Mouse (Mus musculus) adrenal gland, adult 18-20 months (tissue): ENCODE results near the gene Cpsf7. TPM values are rescaled to one million over a fixed set of nuclear protein-coding genes. Genes with fewer than 3 reads are reported as not detected.

ENCODE experiments used
- DNase-seq, 2 experiments: peaks; one replicate each; pipeline ENCODE4 v3.0.0; 2021 to 2022; ENCODE audit warnings: low spot score in 2 of 2
- long read RNA-seq, 2 experiments: library from polyadenylated mRNA; stranded (forward); transcript quantifications; one replicate each; pipeline ENCODE4 v2.0.0; 2021
- total RNA-seq, 2 experiments: library from RNA; stranded (reverse); gene quantifications; 1 replicate in 1 of 2; 2 replicates in 1 of 2; pipeline ENCODE4 v1.2.3; 2021

Gene Cpsf7
- 10 to 100 TPM; 52.5 to 54.5 TPM for total RNA-seq
- long read RNA-seq, experiment 1, transcript Cpsf7-201 (10 exons, 3,500 nt): major isoform, 10 of 22 reads
- long read RNA-seq, experiment 1, partial matches to known transcripts: 6 of 22 reads
- long read RNA-seq, experiment 1, other reads (novel, unspliced or antisense): 5 of 22 reads
- long read RNA-seq, experiment 2, partial matches to known transcripts: 27 of 28 reads
- long read RNA-seq, experiment 2, other reads (novel, unspliced or antisense): 1 of 28 reads

DNA sequence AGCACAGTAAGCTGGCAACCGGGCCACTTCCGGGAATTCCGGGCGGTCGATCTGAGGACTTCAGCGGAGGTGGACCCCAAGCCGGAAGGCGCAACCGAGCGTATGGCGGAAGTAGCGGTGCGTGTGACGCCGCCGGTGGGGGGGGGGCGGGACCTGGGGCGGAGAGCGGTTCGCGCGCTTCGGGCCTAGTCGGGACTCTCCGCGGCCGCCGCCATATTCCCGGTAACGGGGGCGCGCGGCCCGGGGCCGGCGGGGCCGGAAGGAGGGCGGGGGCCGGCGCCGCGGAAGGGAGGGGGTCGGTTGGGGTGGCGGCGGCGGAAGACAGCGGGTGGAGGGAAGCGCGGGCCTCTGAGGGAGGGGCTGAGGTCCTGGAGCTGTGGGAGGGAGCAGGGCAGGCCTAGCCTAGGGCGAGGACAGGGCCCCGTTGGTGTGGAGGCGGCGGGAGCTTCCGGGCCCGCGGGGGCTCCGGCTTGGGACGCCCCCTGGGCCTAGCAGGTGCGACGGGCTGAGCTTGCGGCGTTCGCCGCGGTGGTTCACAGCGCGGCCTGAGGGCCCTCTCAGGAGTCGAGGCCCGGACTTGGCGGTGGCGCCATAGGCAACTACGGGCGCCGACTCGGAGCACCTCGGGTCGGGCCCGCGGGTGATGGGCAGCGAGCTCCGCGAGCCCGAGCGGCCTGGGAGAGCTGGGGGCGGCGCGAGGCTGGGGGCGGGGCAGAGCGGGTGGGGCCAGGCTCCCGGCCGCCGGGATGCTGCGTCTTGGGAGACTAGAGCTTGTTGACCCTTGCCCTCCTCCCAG is at the start of gene Cpsf7:
Gene Cpsf7 (plus strand): TSS at position 161 of the 796 bp plus-strand sequence.
- DNase-seq: peak; percentile 81 to 82

DNA sequence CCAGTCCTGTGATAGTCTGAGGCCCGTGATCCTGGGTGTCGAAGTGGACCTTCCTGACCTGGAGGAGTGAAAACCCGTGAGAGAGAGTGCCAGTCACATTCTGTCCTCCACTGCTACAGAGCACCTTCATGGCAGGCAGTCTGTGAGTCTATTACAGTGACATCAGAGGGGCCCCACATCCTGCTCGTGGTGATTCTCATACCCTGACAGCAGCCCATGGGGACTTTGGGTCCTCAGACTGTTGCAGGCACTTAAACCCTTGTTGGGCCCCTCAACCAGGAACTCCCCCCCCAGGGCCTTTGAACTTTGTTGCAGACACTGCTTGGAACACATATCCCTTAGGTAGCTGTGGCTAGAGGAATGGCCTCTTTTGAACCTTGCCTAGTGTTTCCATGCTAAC is 45.5 kb upstream of the Cpsf7 start:
- no peak for DNase-seq

GRCm38 (mm10) chr19:10482703-10483102 is 42.4 kb upstream of the Cpsf7 start, which contains the start of gene Ppp1r32:
Ppp1r32 (minus strand) TSS chr19:10482928.
- DNase-seq: no peak

GRCm38 (mm10) chr19:10486264-10486738 is 38.8 kb upstream of the Cpsf7 start:
- DNase-seq: peak in 1 of 2 experiments; percentile 33

DNA sequence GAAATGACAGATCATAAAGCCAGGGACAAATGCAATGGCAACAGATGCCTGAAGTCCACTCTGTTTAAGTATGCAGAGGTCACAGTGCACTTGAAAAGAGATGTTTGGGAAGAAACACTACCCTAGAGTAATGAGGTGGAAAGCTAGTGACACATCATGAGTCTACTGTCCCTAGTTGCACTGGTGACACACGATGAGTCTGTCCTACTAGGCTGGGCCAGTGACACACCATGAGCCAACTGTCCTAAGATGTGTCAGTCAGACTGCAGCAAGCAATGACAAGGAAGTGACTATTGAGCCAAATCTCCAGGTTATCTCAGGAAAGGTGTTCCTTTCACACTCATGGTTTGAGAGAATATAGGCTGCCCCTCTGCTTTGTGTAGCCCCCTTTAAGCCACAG is 29.4 kb upstream of the Cpsf7 start:
- no peak for DNase-seq

DNA sequence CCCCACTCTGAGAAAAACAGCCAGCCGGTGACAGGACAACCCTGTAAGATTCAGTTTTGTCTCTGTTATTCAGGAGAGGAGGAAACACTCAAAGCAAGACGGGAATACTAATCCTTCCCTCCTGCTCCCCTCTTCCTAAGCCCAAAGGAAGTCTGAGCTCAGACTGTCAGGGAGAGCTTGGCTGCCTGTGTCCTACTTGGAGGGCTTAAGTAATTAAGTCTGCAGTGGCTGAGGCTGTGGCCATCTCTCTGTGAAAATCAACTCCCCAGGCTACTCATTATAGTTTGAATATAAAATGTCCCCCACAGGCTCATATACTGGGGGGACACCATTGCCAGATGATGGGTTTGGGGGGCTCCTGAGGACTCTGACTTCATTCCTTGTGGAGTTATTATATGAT is 28.1 kb upstream of the Cpsf7 start:
- DNase-seq: no peak

DNA sequence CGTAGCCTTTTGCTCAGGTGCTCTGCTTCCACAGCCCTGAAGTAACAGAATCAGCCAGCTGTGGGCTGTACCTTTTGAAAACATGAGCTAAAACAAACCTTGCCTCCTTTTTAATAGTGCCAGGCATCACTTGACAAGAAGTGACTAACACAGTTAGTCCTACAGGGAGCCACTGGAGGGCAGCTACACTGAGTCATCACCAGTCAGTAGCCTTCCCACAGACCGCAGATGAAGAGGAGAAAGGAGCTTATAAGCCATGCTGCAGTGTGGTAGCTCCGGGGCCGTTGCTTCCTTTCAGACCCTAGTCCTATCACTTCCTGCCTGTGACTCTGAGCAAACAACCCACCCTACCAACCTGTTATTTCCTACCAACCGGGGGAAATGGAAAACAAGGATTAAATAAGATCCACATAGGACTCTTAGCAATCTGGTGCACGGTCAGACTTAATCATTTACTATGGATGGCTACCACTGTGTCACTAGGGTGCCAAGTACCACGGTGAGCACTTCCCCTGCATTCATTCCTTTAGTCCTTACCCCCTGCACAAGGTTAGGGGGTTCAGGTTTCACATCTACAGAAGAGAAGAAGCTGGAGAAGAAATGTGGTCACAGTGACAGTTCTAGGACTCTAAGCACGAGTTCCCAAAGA is 27.4 kb upstream of the Cpsf7 start:
- no peak for DNase-seq

GRCm38 (mm10) chr19:10500581-10500980 is 24.5 kb upstream of the Cpsf7 start:
- no peak for DNase-seq

DNA sequence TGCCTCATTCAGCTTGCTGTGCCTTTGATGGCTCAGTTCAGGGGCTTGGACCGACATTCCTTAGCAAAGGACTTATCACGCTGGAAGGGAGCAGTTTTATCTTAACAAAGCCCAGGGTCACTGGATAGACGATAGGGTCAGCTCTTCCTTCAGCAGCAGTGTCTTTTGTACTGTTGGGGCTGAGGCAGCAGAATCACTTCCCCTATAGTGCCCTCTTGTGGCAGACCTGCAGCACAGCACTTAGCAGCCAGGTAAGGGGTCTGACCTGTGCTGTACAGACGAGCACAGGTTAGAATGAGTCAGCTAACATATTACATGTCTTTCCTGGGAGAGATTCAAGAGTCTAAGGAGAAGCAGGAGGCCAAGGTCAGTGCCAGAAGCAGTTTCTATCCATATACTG is 22.5 kb upstream of the Cpsf7 start:
- peak in 1 of 2 experiments; percentile 31 for DNase-seq

- no peak for DNase-seq
These were observed 14.2 kb upstream of the Cpsf7 start for GRCm38 (mm10) chr19:10510759-10511330.

DNA sequence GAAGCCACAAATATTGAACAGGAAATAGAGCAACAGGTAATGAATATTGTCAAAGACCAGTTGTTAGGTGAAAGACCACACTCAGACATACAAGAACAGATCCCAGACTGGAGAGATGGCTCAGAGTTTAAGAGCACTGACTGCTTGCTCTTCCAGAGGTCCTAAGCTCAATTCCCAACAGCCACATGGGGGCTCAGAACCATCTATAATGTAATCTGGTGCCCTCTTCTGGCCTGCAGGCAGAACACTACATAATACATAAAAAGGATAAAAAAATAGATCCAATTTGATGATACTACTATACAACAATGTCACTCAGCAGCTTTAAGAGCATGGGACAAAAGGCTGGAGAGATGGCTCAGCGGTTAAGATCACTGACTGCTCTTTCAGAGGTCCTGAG is 4.7 kb upstream of the Cpsf7 start:
- no peak for DNase-seq

DNA sequence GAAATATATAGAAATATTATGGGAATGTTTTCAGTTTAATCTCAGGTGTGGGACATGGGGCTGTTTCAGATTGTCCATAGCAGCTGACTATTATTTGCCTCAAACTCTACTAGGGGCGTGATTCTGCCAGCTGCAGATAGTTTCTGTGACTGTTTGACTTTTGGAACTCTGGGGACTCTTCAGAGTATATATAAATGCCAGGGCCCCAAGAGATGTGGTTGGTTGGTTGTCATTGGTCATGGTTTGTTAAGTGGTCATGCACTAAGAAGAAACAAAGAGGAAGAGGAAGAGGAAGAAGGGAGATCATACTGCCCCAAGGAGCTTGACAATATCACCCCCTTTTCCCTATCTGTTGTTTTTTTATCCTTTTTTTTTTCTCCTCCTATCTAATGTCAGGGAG is 3.1 kb upstream of the Cpsf7 start:
- DNase-seq: no peak

- no peak for DNase-seq
These were observed 1.5 kb upstream of the Cpsf7 start for GRCm38 (mm10) chr19:10523483-10524080.

DNA sequence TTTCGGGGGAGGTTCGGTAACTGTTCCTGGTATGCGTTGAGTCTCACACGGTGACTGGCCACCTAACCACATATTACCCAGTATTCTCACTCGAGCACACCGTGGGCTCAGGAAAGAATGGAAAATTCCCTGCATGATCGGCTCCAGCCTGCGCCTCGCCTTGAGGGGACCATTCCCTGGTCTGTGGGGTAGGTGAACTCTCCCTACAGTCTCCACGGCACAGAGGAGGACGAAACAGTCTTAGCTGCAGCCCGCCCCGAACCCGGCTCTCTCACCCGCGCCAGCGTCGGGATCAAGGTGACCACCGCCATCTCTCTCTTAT is 321 bp upstream of the Cpsf7 start:
- DNase-seq: no peak

- DNase-seq: no peak
These were observed 844 bp downstream of the Cpsf7 start, which contains the start of gene Sdhaf2 for GRCm38 (mm10) chr19:10525910-10526309. Sdhaf2 (minus strand) TSS chr19:10526142.

DNA sequence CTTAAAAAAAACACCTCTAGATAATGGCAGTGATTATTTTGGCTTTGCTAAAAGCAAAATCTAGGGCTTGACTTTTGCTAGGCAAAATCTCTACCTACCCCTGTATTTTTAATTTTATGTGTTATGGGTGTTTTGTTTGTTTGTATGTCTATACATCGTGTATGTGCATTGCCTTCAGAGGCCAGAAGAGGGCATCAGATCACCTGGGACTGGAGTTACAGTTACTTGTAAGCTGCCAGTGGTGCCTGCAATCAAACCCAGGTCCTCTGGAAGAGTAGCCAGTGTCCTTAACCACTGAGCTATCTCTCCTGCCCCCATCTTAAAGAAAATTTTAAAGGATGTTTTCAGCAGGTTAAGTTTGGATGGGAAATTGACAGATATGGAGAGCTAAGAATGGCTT is 5.0 kb downstream of the Cpsf7 start:
- no peak for DNase-seq

- no peak for DNase-seq
These were observed 14.4 kb downstream of the Cpsf7 start for GRCm38 (mm10) chr19:10539454-10539853.

DNA sequence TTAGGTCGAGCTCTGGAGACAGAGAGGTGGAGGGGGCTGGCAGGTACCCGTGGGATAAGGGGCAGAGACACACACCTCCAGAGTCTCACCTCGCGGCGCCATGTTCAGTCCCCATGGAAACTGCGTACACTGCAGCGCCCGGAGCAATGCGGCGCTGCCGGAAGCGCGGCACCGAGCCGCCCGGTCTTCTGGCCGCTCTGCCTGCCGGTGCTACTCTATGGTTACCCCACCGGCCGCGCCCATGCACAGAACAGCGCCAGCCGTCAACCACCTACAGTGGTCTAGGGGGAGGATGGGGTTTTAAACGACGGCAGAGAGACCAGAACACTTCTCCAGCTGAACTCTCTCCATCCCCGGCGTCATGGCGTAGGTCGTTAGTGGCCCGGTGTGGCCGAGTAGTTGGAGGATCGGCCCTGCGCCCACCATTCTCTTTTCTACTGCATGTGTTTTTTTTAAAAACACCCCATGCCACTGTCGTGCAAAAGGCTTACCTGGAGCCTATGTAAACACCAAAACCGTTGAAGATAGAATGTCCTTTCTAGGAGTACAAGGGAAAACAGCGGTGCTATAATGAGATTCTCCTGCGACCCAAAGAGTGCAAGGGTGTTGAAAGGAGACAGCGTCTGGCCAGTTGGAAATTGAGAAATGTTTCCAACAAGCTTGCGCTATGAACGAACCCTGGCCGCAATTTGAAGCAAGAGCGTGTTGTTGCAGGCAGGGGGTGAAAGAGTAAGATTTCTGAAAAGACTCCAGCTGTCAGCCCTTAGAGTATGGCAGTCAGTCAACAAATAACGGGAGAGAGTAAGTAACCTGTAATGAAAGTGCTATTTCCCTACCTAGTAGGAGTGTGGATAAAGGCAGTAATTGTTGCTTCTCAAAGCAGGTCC is 30.8 kb downstream of the Cpsf7 start, which contains the start of gene Tmem216:
Gene Tmem216 (minus strand): TSS at position 615 of the 887 bp plus-strand sequence.
- DNase-seq: peak; percentile 78 to 82

GRCm38 (mm10) chr19:10557001-10557400 is 31.9 kb downstream of the Cpsf7 start:
- DNase-seq: no peak

- no peak for DNase-seq
These were observed 32.4 kb downstream of the Cpsf7 start for GRCm38 (mm10) chr19:10557430-10557829.
